Mouse (Mus musculus) megakaryocyte, embryonic 14.5 days (primary cell): ENCODE results near the gene Gpr152.

ENCODE experiments used
- FLI1 ChIP-seq: IDR thresholded peaks from 2 replicates; pipeline ENCODE4 v1.6.1; 2012; ENCODE audit warnings: low read length, inconsistent platforms, mixed read lengths
- GATA1 ChIP-seq: IDR thresholded peaks from 3 replicates; pipeline ENCODE4 v1.6.1; 2012; ENCODE audit warnings: mixed read lengths, low read length, inconsistent platforms, borderline replicate concordance

GRCm38 (mm10) chr19:4131768-4132167 is 7.8 kb upstream of the Gpr152 start:
- TF ChIP-seq FLI1 (no peak), GATA1 (no peak)
